18 mouse cellular contexts compared by ENCODE assay signal in genomic region chr15:68795239-68795960, GRCm38 (mm10).
DNase-seq lines count a peak whose midpoint lies in the region; ATAC-seq lines count a peak whose summit lies in the region.
"Had no signal": no experiment of that assay in that cellular context is flagged by ENCODE, and none has a peak within 500 bp of the region (broad histone marks: within the 10 kb centered on the region; RNA-seq: fewer than 3 reads in every experiment).

No protein-coding gene starts in this region.

- no peaks in the 10 kb centered on the region for H3K27me3 ChIP-seq in hindbrain, embryonic 10.5 days (ENCODE audit: insufficient read depth, poor library complexity, severe bottlenecking)
- H3K27me3 ChIP-seq: CH12.LX; embryonic facial prominence, embryonic 13.5 days; forebrain, embryonic 12.5 days; liver, embryonic 13.5 days had no signal

- intact Hi-C loops in left cerebral cortex, postnatal 14 days (cut with DNase I), result loop anchor here (5.0 kb wide), 1 partner anchor 38 kb away; no protein-coding TSS in a partner anchor
- intact Hi-C loops in heart, postnatal 10 days (cut with DNase I), result no loop called here

- no peak overlapping the region for H3K4me3 ChIP-seq in hindbrain, embryonic 10.5 days
- H3K4me3 ChIP-seq: embryonic facial prominence, embryonic 13.5 days; forebrain, embryonic 12.5 days; limb, embryonic 10.5 days; liver, embryonic 13.5 days had no signal

- H3K27ac ChIP-seq in hindbrain, embryonic 10.5 days, result no peak overlapping the region
- H3K27ac ChIP-seq: embryonic facial prominence, embryonic 13.5 days; forebrain, embryonic 12.5 days; limb, embryonic 10.5 days; liver, embryonic 13.5 days had no signal

- no peaks in the 10 kb centered on the region for H3K4me1 ChIP-seq in hindbrain, embryonic 10.5 days (replicated peaks)
- H3K4me1 ChIP-seq: embryonic facial prominence, embryonic 13.5 days; forebrain, embryonic 12.5 days; limb, embryonic 10.5 days; liver, embryonic 13.5 days had no signal

- H3K9me3 ChIP-seq in hindbrain, embryonic 10.5 days, result no peaks in the 10 kb centered on the region
- H3K9me3 ChIP-seq: embryonic facial prominence, embryonic 13.5 days; forebrain, embryonic 12.5 days; limb, embryonic 10.5 days; liver, embryonic 13.5 days had no signal

- DNase-seq in left cerebral cortex, postnatal 14 days (ENCODE audit: low spot score in 2 of 2), result peak; percentile 34 to 41
- DNase-seq in left cerebral cortex, adult 11 months (ENCODE audit: low spot score), result no peak
- peak; percentile 4 to 14 for DNase-seq in heart, postnatal 10 days
- peak; percentile 61 for DNase-seq in layer of hippocampus, adult 9-11 months
- DNase-seq in skeletal muscle tissue, adult 2 months (ENCODE audit: low read depth, low spot score), result peak; percentile 23
- DNase-seq in kidney, adult 9 months, result no peak
- DNase-seq in hindbrain, embryonic 10.5 days (ENCODE audit: low spot score), result no peak
- DNase-seq: gastrocnemius, postnatal 25 days; kidney, postnatal 25 days; liver, embryonic 13.5 days; thymus, postnatal 4 days had no signal

- H3K36me3 ChIP-seq in hindbrain, embryonic 10.5 days, result no peaks in the 10 kb centered on the region
- H3K36me3 ChIP-seq: embryonic facial prominence, embryonic 13.5 days; forebrain, embryonic 12.5 days; limb, embryonic 10.5 days; liver, embryonic 13.5 days had no signal

- ATAC-seq in cerebellum, adult (ENCODE audit: insufficient number of reproducible peaks, low FRiP score, low TSS enrichment), result no peak
- ATAC-seq: lung, postnatal 0 days; Patski had no signal

- WGBS in hindbrain, embryonic 10.5 days, result 68% methylated on average over 4 of the region's 4 CpGs

Comparison
In these comparisons a context has a peak if more than half of its experiments do, and no peak if none do; other contexts are left out.
1. DNase-seq: peak in left cerebral cortex, postnatal 14 days (2 of 2), heart, postnatal 10 days (2 of 2), layer of hippocampus, adult 9-11 months (single experiment) and skeletal muscle tissue, adult 2 months (single experiment); none in left cerebral cortex, adult 11 months (single experiment), kidney, adult 9 months (single experiment) and hindbrain, embryonic 10.5 days (single experiment).